Mouse (Mus musculus) stomach, postnatal 0 days (tissue): Measurements from ENCODE around the gene 9530068E07Rik. TPM values are rescaled to one million over a fixed set of nuclear protein-coding genes. Genes with fewer than 3 reads are reported as not detected.

Source experiments
- ATAC-seq: fragments of 200-750 bp; cut with Nextera tagmentation; 2 replicates; pipeline ENCODE4 v1.8.0; 2017; ENCODE audit not compliant: low FRiP score, low TSS enrichment
- DNase-seq: peaks from one replicate; pipeline ENCODE4 v3.0.0-alpha.2; 2016; ENCODE audit warnings: low spot score
- H3K27ac ChIP-seq: fragments of 300-500 bp; sonication (generic); replicated peaks from 2 replicates; pipeline ENCODE4 v1.5.1; 2014; ENCODE audit warnings: mild to moderate bottlenecking, control low read depth
- H3K27me3 ChIP-seq: fragments of 300-500 bp; sonication (generic); 2 replicates; pipeline ENCODE4 v1.6.1; 2014; ENCODE audit warnings: low read length; ENCODE audit not compliant: control insufficient read depth, insufficient read depth
- H3K36me3 ChIP-seq: fragments of 300-500 bp; sonication (generic); 2 replicates; pipeline ENCODE4 v1.6.1; 2014; ENCODE audit warnings: low read length, mixed read lengths; ENCODE audit not compliant: control insufficient read depth, insufficient read depth
- H3K4me1 ChIP-seq: fragments of 300-500 bp; sonication (generic); replicated peaks from 2 replicates; pipeline ENCODE4 v1.6.1; 2014; ENCODE audit warnings: antibody characterized with exemption; ENCODE audit not compliant: control insufficient read depth, insufficient read depth
- H3K4me2 ChIP-seq: fragments of 300-500 bp; sonication (generic); replicated peaks from 2 replicates; pipeline ENCODE4 v1.6.1; 2014; ENCODE audit warnings: low read depth, mild to moderate bottlenecking, control low read depth, moderate library complexity
- H3K4me3 ChIP-seq: fragments of 300-500 bp; sonication (generic); 2 replicates; pipeline ENCODE4 v1.5.1; 2014; ENCODE audit warnings: low read depth, low read length, control low read depth
- H3K9ac ChIP-seq: fragments of 300-500 bp; sonication (generic); 2 replicates; pipeline ENCODE4 v1.6.1; 2014; ENCODE audit warnings: mild to moderate bottlenecking, low read length, control low read depth, mixed read lengths
- H3K9me3 ChIP-seq: fragments of 300-500 bp; sonication (generic); 2 replicates; pipeline ENCODE4 v1.6.1; 2016; ENCODE audit warnings: low read length; ENCODE audit not compliant: control insufficient read depth
- CTCF ChIP-seq: IDR thresholded peaks from 2 replicates; pipeline ENCODE4 v1.5.1; 2016; ENCODE audit warnings: antibody characterized with exemption, low read depth, mild to moderate bottlenecking, moderate library complexity
- EP300 ChIP-seq: optimal IDR thresholded peaks from 2 replicates; pipeline ENCODE3; 2016; ENCODE audit warnings: antibody characterized with exemption
- WGBS: fragments of 180-500 bp; shearing (Covaris S2); extraction: QIAGEN DNeasy Blood & Tissue Kit; methylation state at CpG from one replicate; pipeline ENCODE4 v1.1.7; 2014; 5-methylcytosine and 5-hydroxymethylcytosine counted together
- polyA plus RNA-seq: library from polyadenylated mRNA; unstranded; fragments of >200 nt; fragmentation: Nextera tagmentation; extraction: Ambion mirVana; gene quantifications from 2 replicates; pipeline ENCODE4 v1.2.1, GENCODE M21; 2015

9530068E07Rik gene
- polyA plus RNA-seq, 1 experiment from 2014 or later = 104 TPM

DNA sequence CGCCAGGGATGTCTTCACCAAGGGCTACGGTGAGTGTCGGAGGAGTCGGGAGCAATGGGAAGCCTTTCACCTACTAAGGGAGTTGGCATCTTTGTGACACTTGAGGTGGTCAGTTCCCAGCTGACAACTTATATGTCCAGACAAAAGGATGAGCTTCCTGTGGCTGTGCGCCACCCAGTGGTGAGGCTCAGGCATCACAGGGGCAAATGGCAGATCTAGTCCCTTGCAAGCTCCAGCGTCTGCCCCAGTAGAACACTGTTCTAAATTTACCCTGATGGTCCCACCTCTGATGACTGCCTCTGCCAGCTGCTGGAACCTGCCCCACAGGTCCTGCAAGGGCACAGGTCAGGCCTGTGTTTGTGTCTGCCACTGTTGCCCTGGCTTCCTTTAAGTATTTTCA is 21.9 kb upstream of the 9530068E07Rik start:
- no peaks in the 10 kb centered on the region for H3K9me3 ChIP-seq
- no peaks in the 10 kb centered on the region for H3K27me3 ChIP-seq
- 67% methylated on average over 6 of the region's 6 CpGs for WGBS
- no peak overlapping the region for H3K4me2 ChIP-seq
- TF ChIP-seq EP300 (no peak), CTCF (peak; percentile 90)
- no peak overlapping the region for H3K4me3 ChIP-seq
- DNase-seq (peak; percentile 65), ATAC-seq (peak; percentile 30; the same call in 1 of the 2 replicates)
- peak overlapping the region; percentile 13; the same call in 1 of the 2 replicates for H3K9ac ChIP-seq
- peaks cover 14% of the 10 kb centered on the region; the same call in 1 of the 2 replicates for H3K36me3 ChIP-seq
- H3K27ac ChIP-seq = no peak overlapping the region
- 0 out of 2 replicates have a peak, but pooled peaks cover 2% of the 10 kb centered on the region for H3K4me1 ChIP-seq

DNA sequence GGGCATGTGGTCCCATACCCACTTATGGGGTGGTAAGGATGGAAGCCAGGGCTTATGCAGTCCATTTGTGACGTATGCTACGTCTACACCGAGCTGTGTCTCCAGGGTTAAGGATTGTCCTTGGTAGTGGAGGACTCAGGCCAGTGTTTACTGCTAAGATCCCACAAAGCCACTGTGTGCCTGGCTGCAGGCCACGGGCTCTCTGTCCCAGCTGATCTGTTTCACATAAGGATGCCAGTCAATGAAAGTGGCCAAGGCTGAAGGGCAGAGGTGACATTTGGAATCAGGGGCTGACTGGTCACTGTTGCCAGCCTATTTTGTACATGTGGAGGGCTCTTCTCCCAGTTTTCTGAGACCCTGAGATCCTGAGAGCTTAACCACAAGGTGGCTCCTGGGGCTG is 18.6 kb upstream of the 9530068E07Rik start:
- H3K27ac ChIP-seq = no peak overlapping the region
- H3K36me3 ChIP-seq = peaks cover 16% of the 10 kb centered on the region
- no peak for TF ChIP-seq CTCF
- no peak for TF ChIP-seq EP300
- H3K9me3 ChIP-seq = no peaks in the 10 kb centered on the region
- WGBS = 85% methylated on average over 4 of the region's 4 CpGs
- no peak overlapping the region for H3K9ac ChIP-seq
- ATAC-seq (no peak), DNase-seq (no peak)
- H3K4me2 ChIP-seq = no peak overlapping the region
- no peak overlapping the region for H3K4me3 ChIP-seq
- H3K4me1 ChIP-seq = no peaks in the 10 kb centered on the region
- H3K27me3 ChIP-seq = no peaks in the 10 kb centered on the region

DNA sequence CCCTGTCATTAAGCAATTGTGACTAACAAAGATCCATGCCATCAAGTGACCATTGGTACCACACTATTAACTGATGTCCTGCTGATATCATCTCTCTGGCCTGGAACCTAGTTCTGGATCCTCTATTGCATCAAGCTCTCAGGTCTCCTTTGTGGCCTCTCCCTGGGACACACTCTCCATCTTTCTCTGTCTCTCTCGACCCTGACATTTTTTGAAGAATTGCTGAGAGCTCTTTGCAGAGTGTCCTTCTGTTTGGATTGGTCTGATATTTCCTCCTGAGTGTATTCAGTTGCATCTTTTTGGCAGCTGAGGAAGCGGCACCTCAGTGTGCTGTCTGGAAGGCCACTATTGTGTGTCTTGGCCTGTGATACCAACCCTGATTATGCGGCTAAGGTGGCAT is 17.0 kb upstream of the 9530068E07Rik start:
- Histone ChIP-seq H3K27me3 (no peaks in the 10 kb centered on the region), H3K36me3 (peaks cover 18% of the 10 kb centered on the region), H3K27ac (no peak overlapping the region), H3K4me1 (no peaks in the 10 kb centered on the region), H3K4me2 (no peak overlapping the region), H3K9me3 (no peaks in the 10 kb centered on the region), H3K9ac (no peak overlapping the region), H3K4me3 (no peak overlapping the region)
- DNase-seq = no peak
- TF ChIP-seq CTCF (no peak), EP300 (no peak)
- 90% methylated on average over 3 of the region's 3 CpGs for WGBS
- ATAC-seq = no peak

DNA sequence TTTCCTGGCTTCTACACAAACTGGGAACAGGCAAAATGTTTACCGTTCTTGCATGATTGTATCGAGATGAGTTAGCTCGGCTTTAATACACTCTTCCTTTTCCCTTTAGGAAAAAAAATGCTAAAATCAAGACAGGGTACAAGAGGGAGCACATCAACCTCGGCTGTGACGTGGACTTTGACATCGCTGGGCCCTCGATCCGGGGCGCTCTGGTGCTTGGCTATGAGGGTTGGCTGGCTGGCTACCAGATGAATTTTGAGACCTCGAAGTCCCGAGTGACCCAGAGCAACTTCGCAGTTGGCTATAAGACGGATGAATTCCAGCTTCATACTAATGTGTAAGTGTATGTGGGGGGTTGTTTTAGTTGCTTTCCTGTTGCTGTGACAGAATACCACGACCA is 12.5 kb upstream of the 9530068E07Rik start:
- Histone ChIP-seq H3K27me3 (no peaks in the 10 kb centered on the region), H3K9ac (no peak overlapping the region), H3K4me3 (no peak overlapping the region), H3K36me3 (peaks cover 12% of the 10 kb centered on the region), H3K4me2 (no peak overlapping the region), H3K27ac (no peak overlapping the region), H3K4me1 (no peaks in the 10 kb centered on the region), H3K9me3 (no peaks in the 10 kb centered on the region)
- 92% methylated on average over 14 of the region's 14 CpGs for WGBS
- ATAC-seq (no peak), DNase-seq (no peak)
- no peak for TF ChIP-seq EP300

DNA sequence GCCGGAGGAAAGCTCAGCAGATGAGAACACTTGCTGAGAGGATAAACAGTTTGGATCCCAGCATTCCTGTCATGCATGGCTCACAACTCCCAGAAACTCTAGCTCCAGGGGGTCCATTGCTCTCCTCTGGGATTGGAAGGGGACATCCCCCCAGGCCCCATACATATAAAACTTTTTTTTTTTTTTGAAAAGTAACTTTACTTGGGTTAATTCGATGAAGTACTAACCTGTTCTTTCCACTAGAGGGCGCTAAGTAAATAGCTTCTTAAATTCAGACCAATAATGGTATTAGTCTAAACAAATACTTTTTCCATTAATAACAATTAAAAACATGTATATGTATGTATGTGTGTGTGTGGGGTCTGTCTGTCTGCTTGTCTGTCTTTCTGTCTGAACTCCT is 11.6 kb upstream of the 9530068E07Rik start:
- Histone ChIP-seq H3K27ac (no peak overlapping the region), H3K9ac (no peak overlapping the region), H3K4me2 (no peak overlapping the region), H3K27me3 (no peaks in the 10 kb centered on the region), H3K9me3 (no peaks in the 10 kb centered on the region), H3K4me1 (no peaks in the 10 kb centered on the region), H3K4me3 (no peak overlapping the region), H3K36me3 (peaks cover 12% of the 10 kb centered on the region)
- DNase-seq (no peak), ATAC-seq (no peak)
- 58% methylated on average over 3 of the region's 3 CpGs for WGBS
- TF ChIP-seq EP300 (no peak), CTCF (peak; percentile 71)

DNA sequence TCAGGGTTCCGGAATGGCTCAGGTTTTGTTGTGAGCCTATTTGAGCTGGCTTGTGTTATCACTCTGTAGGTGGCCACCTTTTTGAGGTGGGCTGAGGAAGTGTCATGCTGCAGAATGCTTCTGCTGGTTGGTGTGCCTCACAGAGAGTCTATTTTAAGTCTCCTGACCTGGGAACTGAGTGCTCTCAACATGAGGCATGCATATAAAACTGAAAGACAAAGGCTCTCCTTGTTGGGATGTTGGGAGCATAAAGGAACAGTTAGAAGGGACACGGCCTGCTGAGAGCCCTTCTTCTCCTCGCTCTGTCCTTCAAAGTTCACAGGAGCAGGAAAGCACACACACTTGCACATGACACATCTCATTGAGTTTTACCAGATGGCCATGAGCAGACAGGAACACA is 9.3 kb upstream of the 9530068E07Rik start:
- H3K36me3 ChIP-seq = peaks cover 10% of the 10 kb centered on the region; the same call in 1 of the 2 replicates
- no peaks in the 10 kb centered on the region for H3K9me3 ChIP-seq
- no peaks in the 10 kb centered on the region for H3K4me1 ChIP-seq

More for the DNA sequence above, 9.3 kb upstream of the 9530068E07Rik start:
- Histone ChIP-seq H3K27me3 (no peaks in the 10 kb centered on the region), H3K27ac (no peak overlapping the region), H3K4me2 (no peak overlapping the region), H3K4me3 (no peak overlapping the region), H3K9ac (no peak overlapping the region)
- 91% methylated on average over 3 of the region's 3 CpGs for WGBS
- no peak for DNase-seq
- TF ChIP-seq EP300 (no peak), CTCF (no peak)
- no peak for ATAC-seq
